Mouse (Mus musculus): Measurements from ENCODE around the gene Srpk2.
A peak's percentile ranks its signal among the peaks of the same experiment; 100 is the strongest.
"Not testable (repeated sequence)": the region's sequence is repeated elsewhere in the genome, so short reads cannot be mapped to it uniquely, and the experiment has no call there.

Srpk2 gene

GRCm38 (mm10) chr5:23684517-23684916, at the start of gene Srpk2:
TSS of gene Srpk2 (minus strand) at chr5:23684617.
- no peak for DNase-seq (ENCODE audit: low spot score in 2 of 2)

DNA sequence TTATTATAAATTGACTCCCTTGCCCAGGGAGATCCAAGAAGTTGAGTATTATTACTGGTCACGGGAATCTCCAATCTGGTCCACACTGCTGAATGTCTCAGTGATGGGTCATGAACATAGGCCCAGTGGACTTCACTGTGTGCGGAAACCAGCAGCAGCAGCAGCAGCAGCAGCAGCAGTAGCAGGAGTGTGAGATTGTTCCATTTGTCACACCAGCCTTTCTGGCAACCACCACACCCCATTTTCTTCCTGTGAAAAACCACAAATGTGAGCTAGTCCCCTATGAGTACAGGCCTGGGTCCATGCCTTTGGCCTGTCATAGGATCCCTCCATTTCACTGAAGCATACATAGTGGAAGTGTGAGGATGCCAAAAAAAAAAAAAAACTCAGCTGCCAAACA, 37.5 kb upstream of the Srpk2 start:
- DNase-seq (ENCODE audit: low spot score in 2 of 2), result no peak

- no peak for DNase-seq (ENCODE audit: low spot score in 2 of 2)
Observed at GRCm38 (mm10) chr5:23718881-23719328, 34.5 kb upstream of the Srpk2 start.

DNA sequence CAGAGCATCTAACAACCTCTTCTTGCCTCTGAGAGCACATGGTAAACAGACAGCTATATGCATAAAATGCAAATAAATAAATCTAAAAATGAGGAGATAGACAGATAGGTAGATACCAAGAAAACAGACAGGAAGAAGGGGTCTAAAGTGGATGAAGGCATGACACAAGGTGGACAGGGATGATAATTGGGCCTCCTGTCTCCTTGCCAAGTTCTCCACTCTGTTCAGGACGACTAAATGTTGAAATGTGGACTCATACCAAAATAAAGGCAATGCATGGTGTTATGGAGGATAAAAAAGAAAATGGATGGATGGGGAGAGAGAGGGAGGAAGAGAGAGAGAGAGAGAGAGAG, 33.7 kb upstream of the Srpk2 start:
- DNase-seq (ENCODE audit: low spot score in 2 of 2), result no peak

GRCm38 (mm10) chr5:23717469-23718181, 33.2 kb upstream of the Srpk2 start:
- DNase-seq (ENCODE audit: low spot score in 2 of 2), result no peak

GRCm38 (mm10) chr5:23713401-23714335, 29.3 kb upstream of the Srpk2 start:
- no peak for DNase-seq (ENCODE audit: low spot score in 2 of 2)

DNA sequence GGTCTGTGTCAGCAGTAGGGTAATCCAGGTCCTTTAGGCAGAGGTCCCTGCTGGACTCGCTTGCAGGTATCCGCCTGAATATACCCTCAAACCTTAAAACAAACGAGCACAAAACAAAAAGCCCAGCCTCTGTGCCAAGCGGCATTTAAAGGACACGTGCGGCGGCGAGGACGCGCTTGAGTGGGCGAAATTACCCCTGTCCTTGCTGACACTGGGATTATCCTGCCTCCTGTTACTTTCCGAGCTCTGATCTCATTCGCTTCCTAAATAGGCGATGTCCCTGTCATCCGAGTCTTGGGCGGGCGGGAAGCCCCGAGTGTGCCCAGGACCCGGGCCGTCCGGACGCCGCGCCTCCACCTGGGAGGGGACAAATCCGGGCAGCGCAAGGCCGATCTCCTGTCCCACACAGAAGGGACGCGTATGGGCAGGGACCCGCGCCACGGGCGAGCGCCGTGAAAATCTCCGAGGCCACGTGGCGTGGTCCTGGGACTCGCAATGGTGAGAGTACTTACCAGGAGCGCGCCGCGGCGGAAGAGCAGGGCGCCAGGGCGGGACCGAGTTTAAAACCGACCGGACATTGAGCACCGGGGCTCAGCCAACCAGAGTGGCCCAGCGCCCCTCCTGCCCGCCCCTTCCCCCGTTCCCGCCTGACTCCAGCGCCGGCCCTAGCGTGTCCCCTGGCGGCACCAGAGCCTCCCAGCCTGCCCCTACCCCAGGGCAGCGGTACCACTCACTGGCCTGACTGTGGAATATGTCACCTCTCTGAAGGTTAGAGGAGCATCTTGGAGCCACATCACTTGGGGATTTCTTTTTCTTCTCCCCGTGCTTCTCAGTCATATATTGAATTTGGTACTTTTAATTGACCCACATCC, 27.9 kb upstream of the Srpk2 start:
- peak; percentile 72 to 82 for DNase-seq (ENCODE audit: low spot score in 2 of 2)

DNA sequence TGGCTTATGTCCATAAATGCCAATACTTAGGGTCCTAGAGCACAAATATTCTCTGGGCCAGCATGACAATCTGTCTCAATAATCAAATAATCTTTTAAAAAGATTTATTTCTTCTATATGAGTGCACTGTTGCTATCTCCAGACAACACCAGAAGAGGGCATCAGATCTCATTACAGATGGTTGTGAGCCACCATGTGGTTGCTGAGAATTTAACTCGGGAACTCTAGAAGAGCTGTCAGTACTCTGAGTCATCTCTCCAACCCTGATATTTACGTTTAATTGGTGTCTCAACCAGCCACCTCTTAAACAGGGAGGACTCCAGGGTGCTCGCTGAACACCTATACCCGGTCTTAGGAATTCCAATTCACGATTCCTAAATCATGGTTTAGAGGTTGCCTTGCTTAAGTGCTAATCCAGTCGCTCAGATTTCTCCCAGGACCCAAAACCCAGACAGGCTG, 27.3 kb upstream of the Srpk2 start:
- DNase-seq (ENCODE audit: low spot score in 2 of 2), result not testable (repeated sequence)

- no peak for DNase-seq (ENCODE audit: low spot score in 2 of 2)
Observed at GRCm38 (mm10) chr5:23711244-23711643, 26.8 kb upstream of the Srpk2 start.

- DNase-seq (ENCODE audit: low spot score in 2 of 2), result no peak
Observed at GRCm38 (mm10) chr5:23709661-23710060, 25.2 kb upstream of the Srpk2 start.

GRCm38 (mm10) chr5:23706601-23707597, 22.5 kb upstream of the Srpk2 start:
- DNase-seq (ENCODE audit: low spot score in 2 of 2), result not testable (repeated sequence)

- DNase-seq (ENCODE audit: low spot score in 2 of 2), result no peak
Observed at GRCm38 (mm10) chr5:23697457-23697856, 13.0 kb upstream of the Srpk2 start.

DNA sequence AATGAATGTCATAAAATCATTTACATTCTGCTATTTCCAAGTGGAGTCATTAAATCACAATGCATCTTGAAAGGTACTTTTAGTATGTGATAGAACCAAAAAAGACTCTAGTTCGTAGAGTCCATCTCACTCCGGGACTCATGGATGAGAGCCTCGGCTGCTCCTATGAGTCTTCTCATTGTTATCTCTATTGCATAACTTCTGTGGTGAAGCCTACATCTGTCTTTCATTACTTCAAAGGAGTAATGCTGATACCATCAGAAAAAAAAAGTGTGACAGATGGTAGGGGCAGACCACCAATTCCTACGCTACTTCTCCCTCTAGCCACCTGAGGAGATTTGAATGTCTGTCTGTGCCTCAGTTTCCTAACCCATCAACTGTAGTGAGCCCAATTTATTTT, 986 bp downstream of the Srpk2 start:
- DNase-seq (ENCODE audit: low spot score in 2 of 2), result no peak

GRCm38 (mm10) chr5:23679006-23679405, 5.4 kb downstream of the Srpk2 start:
- DNase-seq (ENCODE audit: low spot score in 2 of 2), result no peak

DNA sequence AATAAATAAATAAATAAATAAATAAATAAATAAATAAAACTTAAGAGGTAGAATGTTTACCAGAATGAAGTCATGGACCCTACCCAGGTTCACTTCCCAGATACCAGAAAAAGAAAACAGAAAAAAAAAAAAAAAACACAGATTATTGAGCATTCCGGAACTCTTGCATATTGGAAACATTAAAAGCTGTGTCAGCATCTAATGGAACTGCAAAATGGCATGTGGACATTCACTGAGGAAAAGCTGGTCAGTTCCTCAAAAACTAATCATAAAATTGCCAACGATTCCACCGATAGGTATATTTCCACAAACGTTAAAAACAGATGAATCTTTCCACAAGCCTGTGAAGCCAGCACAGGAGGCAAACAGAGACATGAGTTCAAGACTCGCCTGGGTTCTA, 6.5 kb downstream of the Srpk2 start:
- DNase-seq (ENCODE audit: low spot score in 2 of 2), result no peak

GRCm38 (mm10) chr5:23677072-23677453, 7.4 kb downstream of the Srpk2 start:
- no peak for DNase-seq (ENCODE audit: low spot score in 2 of 2)

GRCm38 (mm10) chr5:23676156-23677071, 8.0 kb downstream of the Srpk2 start:
- DNase-seq (ENCODE audit: low spot score in 2 of 2), result peak; percentile 36 to 62

- DNase-seq (ENCODE audit: low spot score in 2 of 2), result peak in 1 of 2 experiments; percentile 60
Observed at GRCm38 (mm10) chr5:23675499-23676155, 8.8 kb downstream of the Srpk2 start.
